Mouse (Mus musculus): ENCODE data around the gene Steap3. TPM values are rescaled to one million over a fixed set of nuclear protein-coding genes. Genes with fewer than 3 reads are reported as not detected.

The Steap3 gene
- polyA plus RNA-seq, 1 experiment from 2014 or later, result 3.8 TPM

- no peak overlapping the region for H3K4me3 ChIP-seq
- 89% methylated on average over 7 of the region's 7 CpGs for WGBS
Observed at GRCm38 (mm10) chr1:120168674-120169073, 103.8 kb downstream of the Steap3 start.

GRCm38 (mm10) chr1:120168016-120168415 is 104.5 kb downstream of the Steap3 start:
- H3K4me1 ChIP-seq (replicated peaks), result 0 out of 2 replicates have a peak, but pooled peaks cover 5% of the 10 kb centered on the region
- H3K27me3 ChIP-seq, result no peaks in the 10 kb centered on the region
- no peak overlapping the region for H3K4me3 ChIP-seq
- H3K9ac ChIP-seq, result no peak overlapping the region
- no peak overlapping the region for H3K27ac ChIP-seq (replicated peaks)
- no peak for ATAC-seq (ENCODE audit: low read depth)
- H3K4me2 ChIP-seq, result no peak overlapping the region
- no peaks in the 10 kb centered on the region for H3K36me3 ChIP-seq
- WGBS, result 67% methylated on average over 4 of the region's 4 CpGs
- H3K9me3 ChIP-seq, result no peaks in the 10 kb centered on the region

More at GRCm38 (mm10) chr1:120168674-120169073, 103.8 kb downstream of the Steap3 start:
- Histone ChIP-seq H3K4me1 (replicated peaks) (0 out of 2 replicates have a peak, but pooled peaks cover 5% of the 10 kb centered on the region), H3K27me3 (no peaks in the 10 kb centered on the region), H3K9me3 (no peaks in the 10 kb centered on the region), H3K27ac (replicated peaks) (no peak overlapping the region), H3K9ac (no peak overlapping the region), H3K36me3 (no peaks in the 10 kb centered on the region), H3K4me2 (no peak overlapping the region)
- ATAC-seq (ENCODE audit: low read depth), result no peak

- Histone ChIP-seq H3K27ac (replicated peaks) (no peak overlapping the region), H3K27me3 (no peaks in the 10 kb centered on the region), H3K4me2 (no peak overlapping the region), H3K9ac (no peak overlapping the region), H3K9me3 (no peaks in the 10 kb centered on the region), H3K4me1 (replicated peaks) (no peaks in the 10 kb centered on the region), H3K4me3 (no peak overlapping the region), H3K36me3 (no peaks in the 10 kb centered on the region)
- no peak for ATAC-seq (ENCODE audit: low read depth)
- WGBS, result 75% methylated on average over 1 of the region's 1 CpGs
Observed at GRCm38 (mm10) chr1:120162616-120163015, 109.9 kb downstream of the Steap3 start.

- ATAC-seq (ENCODE audit: low read depth), result no peak
- Histone ChIP-seq H3K9me3 (no peaks in the 10 kb centered on the region), H3K4me3 (no peak overlapping the region), H3K9ac (no peak overlapping the region), H3K36me3 (no peaks in the 10 kb centered on the region), H3K27ac (replicated peaks) (no peak overlapping the region), H3K4me1 (replicated peaks) (no peaks in the 10 kb centered on the region), H3K4me2 (no peak overlapping the region), H3K27me3 (no peaks in the 10 kb centered on the region)
- WGBS, result 94% methylated on average over 5 of the region's 5 CpGs
Observed at GRCm38 (mm10) chr1:120161502-120161901, 111.0 kb downstream of the Steap3 start.

GRCm38 (mm10) chr1:120158474-120159127 is 113.9 kb downstream of the Steap3 start:
- H3K4me2 ChIP-seq, result no peak overlapping the region
- no peak overlapping the region for H3K4me3 ChIP-seq
- H3K27ac ChIP-seq (replicated peaks), result no peak overlapping the region
- H3K27me3 ChIP-seq, result no peaks in the 10 kb centered on the region
- 88% methylated on average over 9 of the region's 9 CpGs for WGBS
- H3K9me3 ChIP-seq, result no peaks in the 10 kb centered on the region
- no peak overlapping the region for H3K9ac ChIP-seq
- no peak for ATAC-seq (ENCODE audit: low read depth)
- H3K4me1 ChIP-seq (replicated peaks), result no peaks in the 10 kb centered on the region
- no peaks in the 10 kb centered on the region for H3K36me3 ChIP-seq

- no peak for ATAC-seq (ENCODE audit: low read depth)
- H3K4me2 ChIP-seq, result no peak overlapping the region
- H3K4me3 ChIP-seq, result no peak overlapping the region
- H3K36me3 ChIP-seq, result no peaks in the 10 kb centered on the region
- H3K27ac ChIP-seq (replicated peaks), result no peak overlapping the region
- H3K4me1 ChIP-seq (replicated peaks), result no peaks in the 10 kb centered on the region
- no peaks in the 10 kb centered on the region for H3K9me3 ChIP-seq
- H3K27me3 ChIP-seq, result no peaks in the 10 kb centered on the region
- 12% methylated on average over 1 of the region's 1 CpGs for WGBS
- no peak overlapping the region for H3K9ac ChIP-seq
Observed at GRCm38 (mm10) chr1:120155325-120155724, 117.2 kb downstream of the Steap3 start.

GRCm38 (mm10) chr1:120154232-120154631 is 118.3 kb downstream of the Steap3 start:
- Histone ChIP-seq H3K27me3 (no peaks in the 10 kb centered on the region), H3K4me2 (no peak overlapping the region), H3K9ac (no peak overlapping the region), H3K4me1 (replicated peaks) (no peaks in the 10 kb centered on the region), H3K4me3 (no peak overlapping the region), H3K9me3 (no peaks in the 10 kb centered on the region), H3K36me3 (no peaks in the 10 kb centered on the region), H3K27ac (replicated peaks) (no peak overlapping the region)
- ATAC-seq (ENCODE audit: low read depth), result no peak

GRCm38 (mm10) chr1:120146994-120147393 is 125.5 kb downstream of the Steap3 start:
- no peak for ATAC-seq (ENCODE audit: low read depth)
- no peak overlapping the region for H3K4me2 ChIP-seq
- no peak overlapping the region for H3K27ac ChIP-seq (replicated peaks)
- no peak overlapping the region for H3K9ac ChIP-seq
- H3K27me3 ChIP-seq, result no peaks in the 10 kb centered on the region
- H3K36me3 ChIP-seq, result no peaks in the 10 kb centered on the region
- H3K4me3 ChIP-seq, result no peak overlapping the region
- peaks cover 9% of the 10 kb centered on the region for H3K4me1 ChIP-seq (replicated peaks)
- no peaks in the 10 kb centered on the region for H3K9me3 ChIP-seq

GRCm38 (mm10) chr1:120145527-120146216 is 126.8 kb downstream of the Steap3 start:
- 84% methylated on average over 8 of the region's 8 CpGs for WGBS

GRCm38 (mm10) chr1:120142551-120142950 is 130.0 kb downstream of the Steap3 start:
- Histone ChIP-seq H3K4me2 (no peak overlapping the region), H3K27ac (replicated peaks) (no peak overlapping the region), H3K9ac (no peak overlapping the region), H3K9me3 (no peaks in the 10 kb centered on the region), H3K4me1 (replicated peaks) (peaks cover 16% of the 10 kb centered on the region), H3K4me3 (no peak overlapping the region), H3K27me3 (no peaks in the 10 kb centered on the region), H3K36me3 (no peaks in the 10 kb centered on the region)
- no peak for ATAC-seq (ENCODE audit: low read depth)
- WGBS, result 63% methylated on average over 5 of the region's 5 CpGs

More at GRCm38 (mm10) chr1:120145527-120146216, 126.8 kb downstream of the Steap3 start:
- Histone ChIP-seq H3K9me3 (no peaks in the 10 kb centered on the region), H3K4me3 (no peak overlapping the region), H3K4me1 (replicated peaks) (peaks cover 9% of the 10 kb centered on the region), H3K27me3 (no peaks in the 10 kb centered on the region), H3K36me3 (no peaks in the 10 kb centered on the region), H3K9ac (no peak overlapping the region), H3K27ac (replicated peaks) (no peak overlapping the region), H3K4me2 (no peak overlapping the region)
- no peak for ATAC-seq (ENCODE audit: low read depth)

Data from neural tube, embryonic 13.5 days (tissue).